Mouse (Mus musculus): ENCODE measurements around the gene Nup35. TPM values are rescaled to one million over a fixed set of nuclear protein-coding genes. Genes with fewer than 3 reads are reported as not detected.
A peak's percentile ranks its signal among the peaks of the same experiment; 100 is the strongest.

The Nup35 gene
- total and polyA plus RNA-seq, 2 experiments = 4.8 to 9.5 TPM

DNA sequence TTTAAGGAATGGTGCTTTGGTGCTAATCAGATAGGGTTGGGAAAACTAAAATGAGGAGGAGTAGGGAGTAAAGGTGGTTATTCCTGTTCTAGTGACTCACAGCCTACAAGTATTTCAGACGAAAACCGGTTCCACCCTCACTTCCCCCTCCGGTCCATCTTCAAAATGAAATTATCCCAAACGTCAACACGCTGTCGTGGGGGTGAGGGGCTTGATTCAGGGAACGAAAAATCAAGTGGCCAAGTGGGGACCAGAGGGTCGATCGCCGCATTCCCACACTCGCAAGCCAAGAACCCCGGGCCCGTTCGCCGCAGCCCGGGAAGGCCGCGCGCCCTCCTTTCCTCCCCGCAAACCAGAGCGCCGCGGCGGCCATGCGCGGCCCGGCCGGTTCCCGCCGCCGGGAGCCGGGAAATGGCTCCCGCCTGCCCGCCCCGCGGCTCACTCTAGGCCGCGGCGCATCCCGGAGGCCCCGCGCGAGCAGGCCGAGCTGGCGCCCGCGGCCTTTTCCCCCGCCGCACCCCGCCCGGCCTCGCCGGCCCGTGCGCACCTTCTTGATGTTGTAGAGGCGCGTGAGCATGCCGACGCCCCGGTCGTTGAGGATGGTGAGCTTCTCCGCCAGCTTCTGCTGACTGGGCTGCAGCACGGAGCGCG is 36.6 kb upstream of the Nup35 start:
- peak overlapping the region; percentile 65 for H3K27ac ChIP-seq (replicated peaks; ENCODE audit: insufficient read depth, low read depth, low read length)
- TF ChIP-seq CTCF (IDR thresholded peaks at IDR 0.05; ENCODE audit: low read depth, low read length) = no peak
- no peak for TF ChIP-seq POLR2A (IDR thresholded peaks at IDR 0.05; ENCODE audit: extremely low read depth, insufficient read depth, low read length)
- DNase-seq (ENCODE audit: extremely low read depth, low read depth, low spot score) = peak; percentile 41

GRCm38 (mm10) chr2:80581043-80581711 is 35.9 kb upstream of the Nup35 start, which contains the start of gene Nckap1:
TSS of gene Nckap1 (minus strand) at chr2:80581380.
- Histone ChIP-seq H3K4me3 (ENCODE audit: insufficient read depth, low read depth, low read length) (peak within 1 kb of the TSS; percentile 70), H3K9ac (ENCODE audit: low read depth, low read length) (peak within 1 kb of the TSS; percentile 93), H3K36me3 (ENCODE audit: control insufficient read depth, insufficient read depth, low read length) (no peaks in the 10 kb centered on the region), H3K27ac (replicated peaks; ENCODE audit: insufficient read depth, low read depth, low read length) (peak within 1 kb of the TSS; percentile 81), H3K79me2 (ENCODE audit: control insufficient read depth, insufficient read depth, low read length) (peaks cover 18% of the 10 kb centered on the region), H3K27me3 (ENCODE audit: control insufficient read depth, insufficient read depth, low read length) (no peaks in the 10 kb centered on the region), H3K4me1 (ENCODE audit: control insufficient read depth, insufficient read depth, low read length) (peaks cover 11% of the 10 kb centered on the region)
- under 1% methylated on average over 77 of the region's 88 CpGs for WGBS
- TF ChIP-seq POLR2A (IDR thresholded peaks at IDR 0.05; ENCODE audit: extremely low read depth, insufficient read depth, low read length) (0 out of 2 replicates have a peak, but pooled peaks have one; percentile 27), CTCF (IDR thresholded peaks at IDR 0.05; ENCODE audit: low read depth, low read length) (peak; percentile 52; the same call in 1 of the 2 replicates)
- peak; percentile 56 for DNase-seq (ENCODE audit: extremely low read depth, low read depth, low spot score)

More for the DNA sequence above, 36.6 kb upstream of the Nup35 start:
- Histone ChIP-seq H3K4me1 (ENCODE audit: control insufficient read depth, insufficient read depth, low read length) (peaks cover 11% of the 10 kb centered on the region), H3K27me3 (ENCODE audit: control insufficient read depth, insufficient read depth, low read length) (no peaks in the 10 kb centered on the region), H3K79me2 (ENCODE audit: control insufficient read depth, insufficient read depth, low read length) (peaks cover 24% of the 10 kb centered on the region), H3K9ac (ENCODE audit: low read depth, low read length) (peak overlapping the region; percentile 93), H3K36me3 (ENCODE audit: control insufficient read depth, insufficient read depth, low read length) (no peaks in the 10 kb centered on the region), H3K4me3 (ENCODE audit: insufficient read depth, low read depth, low read length) (peak overlapping the region; percentile 70)
- 1% methylated on average over 58 of the region's 65 CpGs for WGBS

- Histone ChIP-seq H3K9ac (ENCODE audit: low read depth, low read length) (no peak overlapping the region), H3K36me3 (ENCODE audit: control insufficient read depth, insufficient read depth, low read length) (no peaks in the 10 kb centered on the region), H3K27me3 (ENCODE audit: control insufficient read depth, insufficient read depth, low read length) (no peaks in the 10 kb centered on the region), H3K79me2 (ENCODE audit: control insufficient read depth, insufficient read depth, low read length) (peaks cover 12% of the 10 kb centered on the region; the same call in 1 of the 2 replicates), H3K27ac (replicated peaks; ENCODE audit: insufficient read depth, low read depth, low read length) (no peak overlapping the region), H3K4me1 (ENCODE audit: control insufficient read depth, insufficient read depth, low read length) (peaks cover 8% of the 10 kb centered on the region), H3K4me3 (ENCODE audit: insufficient read depth, low read depth, low read length) (no peak overlapping the region)
- DNase-seq (ENCODE audit: extremely low read depth, low read depth, low spot score) = no peak
- TF ChIP-seq POLR2A (IDR thresholded peaks at IDR 0.05; ENCODE audit: extremely low read depth, insufficient read depth, low read length) = no peak
- no peak for TF ChIP-seq CTCF (IDR thresholded peaks at IDR 0.05; ENCODE audit: low read depth, low read length)
- 98% methylated on average over 3 of the region's 3 CpGs for WGBS
Measured at GRCm38 (mm10) chr2:80582356-80582755, 34.7 kb upstream of the Nup35 start.

DNA sequence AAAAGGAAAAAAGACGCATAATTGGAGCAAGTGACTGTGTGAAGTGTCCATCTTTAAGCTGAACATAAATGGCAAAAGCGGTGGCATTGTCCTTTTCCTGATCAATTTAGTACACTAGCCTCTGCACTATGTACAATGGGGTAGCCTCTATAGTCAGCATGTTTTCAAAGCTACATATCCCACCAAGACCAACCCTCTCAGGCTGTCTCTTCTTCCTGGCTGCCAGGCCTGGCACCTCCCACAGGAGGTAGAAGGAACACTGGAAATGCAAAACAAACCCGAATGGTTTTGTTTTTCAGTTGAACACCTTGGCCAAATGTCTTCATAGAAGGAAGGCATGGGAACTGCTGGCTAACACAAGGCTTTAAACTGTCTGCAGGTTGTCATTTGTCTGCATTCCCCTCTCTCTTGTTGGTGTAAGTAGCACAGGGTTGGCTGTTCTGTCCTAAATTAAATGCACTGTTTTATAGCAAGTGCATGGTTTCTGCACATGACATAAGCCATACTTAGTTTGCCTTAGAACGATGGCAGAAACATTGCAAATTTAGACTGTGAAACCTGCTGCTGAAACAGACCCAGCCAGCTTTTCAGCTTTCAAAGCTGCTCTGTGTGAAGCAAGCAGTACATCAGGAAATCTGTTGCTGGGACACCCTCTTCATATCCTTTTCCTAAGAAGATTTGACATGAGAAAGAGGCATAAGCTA is 22.7 kb upstream of the Nup35 start:
- Histone ChIP-seq H3K9ac (ENCODE audit: low read depth, low read length) (no peak overlapping the region), H3K4me1 (ENCODE audit: control insufficient read depth, insufficient read depth, low read length) (no peaks in the 10 kb centered on the region), H3K36me3 (ENCODE audit: control insufficient read depth, insufficient read depth, low read length) (no peaks in the 10 kb centered on the region), H3K79me2 (ENCODE audit: control insufficient read depth, insufficient read depth, low read length) (no peaks in the 10 kb centered on the region), H3K27me3 (ENCODE audit: control insufficient read depth, insufficient read depth, low read length) (no peaks in the 10 kb centered on the region), H3K27ac (replicated peaks; ENCODE audit: insufficient read depth, low read depth, low read length) (no peak overlapping the region), H3K4me3 (ENCODE audit: insufficient read depth, low read depth, low read length) (no peak overlapping the region)
- 75% methylated on average over 4 of the region's 4 CpGs for WGBS
- TF ChIP-seq POLR2A (IDR thresholded peaks at IDR 0.05; ENCODE audit: extremely low read depth, insufficient read depth, low read length) = no peak
- TF ChIP-seq CTCF (IDR thresholded peaks at IDR 0.05; ENCODE audit: low read depth, low read length) = no peak
- no peak for DNase-seq (ENCODE audit: extremely low read depth, low read depth, low spot score)

- Histone ChIP-seq H3K9ac (ENCODE audit: low read depth, low read length) (no peak overlapping the region), H3K36me3 (ENCODE audit: control insufficient read depth, insufficient read depth, low read length) (no peaks in the 10 kb centered on the region), H3K27ac (replicated peaks; ENCODE audit: insufficient read depth, low read depth, low read length) (no peak overlapping the region), H3K4me1 (ENCODE audit: control insufficient read depth, insufficient read depth, low read length) (no peaks in the 10 kb centered on the region), H3K4me3 (ENCODE audit: insufficient read depth, low read depth, low read length) (no peak overlapping the region), H3K27me3 (ENCODE audit: control insufficient read depth, insufficient read depth, low read length) (no peaks in the 10 kb centered on the region), H3K79me2 (ENCODE audit: control insufficient read depth, insufficient read depth, low read length) (no peaks in the 10 kb centered on the region)
- WGBS = 92% methylated on average over 5 of the region's 5 CpGs
- no peak for DNase-seq (ENCODE audit: extremely low read depth, low read depth, low spot score)
- no peak for TF ChIP-seq POLR2A (IDR thresholded peaks at IDR 0.05; ENCODE audit: extremely low read depth, insufficient read depth, low read length)
- TF ChIP-seq CTCF (IDR thresholded peaks at IDR 0.05; ENCODE audit: low read depth, low read length) = no peak
Measured at GRCm38 (mm10) chr2:80596960-80597359, 20.1 kb upstream of the Nup35 start.
